Mouse (Mus musculus): ENCODE measurements around the gene Defb7. TPM values are rescaled to one million over a fixed set of nuclear protein-coding genes. Genes with fewer than 3 reads are reported as not detected.

The Defb7 gene
- polyA plus RNA-seq (2014; fragmentation: Nextera tagmentation; extraction: Ambion mirVana), result not detected in 2 replicates

DNA sequence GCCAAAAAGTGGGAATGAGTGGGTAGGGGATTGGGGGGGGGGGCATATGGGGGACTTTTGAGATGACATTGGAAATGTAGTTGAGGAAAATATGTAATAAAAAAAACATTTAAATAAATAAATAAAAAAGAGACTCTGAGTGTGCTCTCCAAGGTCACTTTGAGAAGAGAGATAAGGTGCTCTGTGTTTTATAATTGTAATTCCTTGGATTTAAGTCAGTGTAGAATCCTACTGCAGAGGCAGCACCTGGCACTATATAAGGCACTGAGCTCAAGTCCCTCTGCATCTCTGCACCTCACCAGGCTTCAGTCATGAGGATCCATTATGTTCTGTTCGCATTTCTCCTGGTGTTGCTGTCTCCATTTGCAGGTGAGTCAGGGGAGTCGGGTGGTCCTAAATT, at the start of gene Defb7:
TSS of gene Defb7 (plus strand) at position 301 of the 400 bp plus-strand sequence.
- no peaks in the 10 kb centered on the region for H3K9me3 ChIP-seq (ENCODE audit: control insufficient read depth, low read length)
- no peaks in the 10 kb centered on the region for H3K4me1 ChIP-seq (ENCODE audit: control insufficient read depth, insufficient read depth, low read length)
- no peak within 1 kb of the TSS for H3K9ac ChIP-seq (replicated peaks; ENCODE audit: low read length)
- DNase-seq (no peak), ATAC-seq (ENCODE audit: low FRiP score, low TSS enrichment) (no peak)
- no peaks in the 10 kb centered on the region for H3K36me3 ChIP-seq (ENCODE audit: control insufficient read depth, insufficient read depth, low read length)
- 86% methylated on average over 2 of the region's 2 CpGs for WGBS
- H3K4me2 ChIP-seq (ENCODE audit: low read length), result no peak within 1 kb of the TSS
- H3K27ac ChIP-seq (replicated peaks; ENCODE audit: low read depth, low read length), result no peak within 1 kb of the TSS
- no peaks in the 10 kb centered on the region for H3K27me3 ChIP-seq (ENCODE audit: control insufficient read depth, insufficient read depth, low read length)
- no peak within 1 kb of the TSS for H3K4me3 ChIP-seq (replicated peaks; ENCODE audit: low read depth, low read length)

DNA sequence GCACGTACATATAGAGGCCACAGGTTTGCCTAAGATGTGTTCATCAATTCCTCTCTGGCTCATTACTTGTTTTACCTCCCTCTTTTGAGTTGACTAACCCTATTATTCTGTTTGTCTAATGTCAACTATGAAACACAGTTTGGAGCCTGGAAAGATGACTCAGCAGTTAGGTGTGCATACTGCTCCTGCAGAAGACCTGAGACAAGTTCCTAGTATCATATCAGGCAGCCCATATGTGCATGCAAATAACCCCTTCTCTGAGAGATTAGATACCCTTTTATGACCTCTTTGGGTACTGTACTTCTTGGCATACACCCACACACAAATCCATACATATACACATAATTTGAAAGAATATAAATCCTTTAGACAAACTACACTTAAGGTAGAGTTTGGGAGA, 48.5 kb upstream of the Defb7 start:
- DNase-seq, result no peak
- H3K9ac ChIP-seq (replicated peaks; ENCODE audit: low read length), result no peak overlapping the region
- H3K27ac ChIP-seq (replicated peaks; ENCODE audit: low read depth, low read length), result no peak overlapping the region
- no peak overlapping the region for H3K4me2 ChIP-seq (ENCODE audit: low read length)
- peaks cover 7% of the 10 kb centered on the region for H3K9me3 ChIP-seq (ENCODE audit: control insufficient read depth, low read length)
- H3K4me1 ChIP-seq (ENCODE audit: control insufficient read depth, insufficient read depth, low read length), result no peaks in the 10 kb centered on the region
- WGBS, result 87% methylated on average over 1 of the region's 1 CpGs
- no peaks in the 10 kb centered on the region for H3K36me3 ChIP-seq (ENCODE audit: control insufficient read depth, insufficient read depth, low read length)
- no peaks in the 10 kb centered on the region for H3K27me3 ChIP-seq (ENCODE audit: control insufficient read depth, insufficient read depth, low read length)
- H3K4me3 ChIP-seq (replicated peaks; ENCODE audit: low read depth, low read length), result no peak overlapping the region
- no peak for ATAC-seq (ENCODE audit: low FRiP score, low TSS enrichment)

DNA sequence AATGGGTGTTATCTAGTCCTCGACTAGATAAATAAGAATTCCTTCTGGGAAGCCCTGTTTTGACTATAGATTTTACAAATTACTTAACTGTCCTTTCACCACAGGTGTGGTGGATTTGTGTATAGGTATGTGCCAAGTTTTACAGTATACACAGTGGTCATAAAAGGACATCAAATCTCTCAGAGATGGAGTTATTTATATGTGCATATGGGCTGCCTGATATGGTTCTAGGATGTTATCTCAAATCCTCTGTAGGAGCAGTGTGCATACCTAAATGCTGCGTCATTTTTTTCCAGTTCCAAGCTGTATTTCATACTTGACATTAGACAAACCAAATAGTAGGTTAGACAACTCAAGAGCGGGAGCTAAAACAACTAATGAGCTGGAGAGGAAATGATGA, 33.5 kb upstream of the Defb7 start:
- no peaks in the 10 kb centered on the region for H3K27me3 ChIP-seq (ENCODE audit: control insufficient read depth, insufficient read depth, low read length)
- H3K9ac ChIP-seq (replicated peaks; ENCODE audit: low read length), result no peak overlapping the region
- no peak overlapping the region for H3K4me3 ChIP-seq (replicated peaks; ENCODE audit: low read depth, low read length)
- DNase-seq (no peak), ATAC-seq (ENCODE audit: low FRiP score, low TSS enrichment) (no peak)
- H3K4me2 ChIP-seq (ENCODE audit: low read length), result no peak overlapping the region
- H3K4me1 ChIP-seq (ENCODE audit: control insufficient read depth, insufficient read depth, low read length), result no peaks in the 10 kb centered on the region
- peaks cover 18% of the 10 kb centered on the region for H3K9me3 ChIP-seq (ENCODE audit: control insufficient read depth, low read length)
- no peak overlapping the region for H3K27ac ChIP-seq (replicated peaks; ENCODE audit: low read depth, low read length)
- 79% methylated on average over 3 of the region's 3 CpGs for WGBS
- H3K36me3 ChIP-seq (ENCODE audit: control insufficient read depth, insufficient read depth, low read length), result no peaks in the 10 kb centered on the region

DNA sequence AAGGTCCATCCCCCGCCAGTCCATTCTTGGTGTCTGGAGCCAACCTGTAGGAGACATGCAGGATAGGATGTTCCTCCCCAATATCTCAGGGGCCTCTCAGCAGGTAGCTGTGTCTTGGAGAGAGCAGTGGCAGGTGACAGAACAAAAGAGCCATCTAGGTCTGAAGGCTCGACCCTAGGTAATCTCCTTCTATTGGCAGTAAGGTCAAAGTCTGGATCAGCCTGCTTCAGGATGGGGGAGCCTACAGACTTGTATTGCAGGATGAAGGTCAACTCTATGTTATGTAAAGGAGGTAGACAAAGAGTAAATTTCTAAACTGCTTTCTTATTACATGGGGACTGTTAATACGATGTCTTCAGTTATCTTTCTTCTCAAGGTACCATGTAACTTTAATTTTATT, 25.9 kb upstream of the Defb7 start:
- H3K4me1 ChIP-seq (ENCODE audit: control insufficient read depth, insufficient read depth, low read length), result no peaks in the 10 kb centered on the region
- H3K27me3 ChIP-seq (ENCODE audit: control insufficient read depth, insufficient read depth, low read length), result no peaks in the 10 kb centered on the region
- H3K36me3 ChIP-seq (ENCODE audit: control insufficient read depth, insufficient read depth, low read length), result no peaks in the 10 kb centered on the region
- no peak overlapping the region for H3K27ac ChIP-seq (replicated peaks; ENCODE audit: low read depth, low read length)
- DNase-seq (no peak), ATAC-seq (ENCODE audit: low FRiP score, low TSS enrichment) (no peak)
- peaks cover 5% of the 10 kb centered on the region; the same call in 1 of the 2 replicates for H3K9me3 ChIP-seq (ENCODE audit: control insufficient read depth, low read length)
- WGBS, result 84% methylated on average over 3 of the region's 3 CpGs
- H3K4me3 ChIP-seq (replicated peaks; ENCODE audit: low read depth, low read length), result no peak overlapping the region
- no peak overlapping the region for H3K9ac ChIP-seq (replicated peaks; ENCODE audit: low read length)
- H3K4me2 ChIP-seq (ENCODE audit: low read length), result no peak overlapping the region

DNA sequence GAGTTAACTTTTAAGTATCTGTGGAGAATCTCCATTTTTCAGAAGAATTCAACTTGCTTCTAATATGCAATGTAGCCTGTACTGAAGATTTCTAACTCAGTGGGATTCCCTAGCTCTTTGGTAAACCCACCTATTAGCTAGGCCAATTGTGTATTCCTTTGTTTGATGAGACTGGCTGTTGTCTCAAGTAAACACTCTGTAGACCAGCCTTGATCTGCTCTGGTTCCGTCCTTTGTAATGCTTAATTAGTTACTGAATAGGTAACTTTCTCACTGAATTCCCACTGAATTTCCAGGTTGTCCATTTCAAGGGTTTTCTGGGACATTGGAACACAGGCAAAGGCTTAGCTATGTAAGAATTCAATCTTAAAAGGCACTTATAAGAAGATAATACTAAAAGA, 5.6 kb downstream of the Defb7 start:
- Histone ChIP-seq H3K27ac (replicated peaks; ENCODE audit: low read depth, low read length) (no peak overlapping the region), H3K9ac (replicated peaks; ENCODE audit: low read length) (no peak overlapping the region), H3K4me1 (ENCODE audit: control insufficient read depth, insufficient read depth, low read length) (no peaks in the 10 kb centered on the region), H3K27me3 (ENCODE audit: control insufficient read depth, insufficient read depth, low read length) (no peaks in the 10 kb centered on the region), H3K4me3 (replicated peaks; ENCODE audit: low read depth, low read length) (no peak overlapping the region), H3K36me3 (ENCODE audit: control insufficient read depth, insufficient read depth, low read length) (no peaks in the 10 kb centered on the region), H3K9me3 (ENCODE audit: control insufficient read depth, low read length) (peaks cover 19% of the 10 kb centered on the region; the same call in 1 of the 2 replicates), H3K4me2 (ENCODE audit: low read length) (no peak overlapping the region)
- ATAC-seq (ENCODE audit: low FRiP score, low TSS enrichment), result no peak
- 81% methylated on average over 1 of the region's 1 CpGs for WGBS
- DNase-seq, result no peak

DNA sequence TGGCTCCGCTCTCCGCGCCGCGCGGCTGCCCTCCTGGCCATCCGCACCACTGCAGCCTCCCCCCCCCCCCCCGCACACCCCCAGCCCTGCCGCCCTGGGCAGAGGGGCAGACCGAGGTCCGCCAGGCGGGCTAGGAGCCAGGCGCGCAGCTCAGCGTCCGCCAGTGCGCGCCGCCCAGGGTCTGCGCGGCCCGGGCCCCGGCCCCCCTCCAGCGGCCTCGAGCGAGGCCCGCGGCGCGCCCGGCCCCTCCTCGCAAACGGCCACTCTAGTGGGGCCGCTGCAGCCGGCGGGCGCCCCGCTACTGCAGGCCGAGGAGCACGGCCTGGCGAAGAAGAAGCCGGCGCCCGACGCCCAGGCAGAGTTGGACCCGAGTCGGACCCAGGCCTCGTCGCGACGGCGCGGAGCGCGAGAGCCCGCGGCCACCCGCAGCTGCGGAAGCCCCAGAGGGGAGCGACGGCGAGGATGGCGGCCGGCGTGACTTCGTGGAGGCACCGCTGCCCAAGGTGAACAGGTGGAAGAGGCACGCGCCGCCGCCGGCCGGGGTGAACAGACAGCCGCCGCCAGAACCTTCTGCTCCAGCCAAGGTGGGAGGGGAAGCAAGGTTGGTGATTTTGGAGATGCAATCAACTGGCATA, 40.4 kb downstream of the Defb7 start:
- WGBS, result 9% methylated on average over 72 of the region's 75 CpGs
- Histone ChIP-seq H3K36me3 (ENCODE audit: control insufficient read depth, insufficient read depth, low read length) (no peaks in the 10 kb centered on the region), H3K9ac (replicated peaks; ENCODE audit: low read length) (no peak overlapping the region; the same call in 1 of the 2 replicates), H3K27me3 (ENCODE audit: control insufficient read depth, insufficient read depth, low read length) (no peaks in the 10 kb centered on the region), H3K9me3 (ENCODE audit: control insufficient read depth, low read length) (peaks cover 7% of the 10 kb centered on the region), H3K4me2 (ENCODE audit: low read length) (peak overlapping the region; percentile 50), H3K4me3 (replicated peaks; ENCODE audit: low read depth, low read length) (peak overlapping the region; percentile 30), H3K27ac (replicated peaks; ENCODE audit: low read depth, low read length) (no peak overlapping the region), H3K4me1 (ENCODE audit: control insufficient read depth, insufficient read depth, low read length) (no peaks in the 10 kb centered on the region)
- peak; percentile 44 for ATAC-seq (ENCODE audit: low FRiP score, low TSS enrichment)
- DNase-seq, result peak; percentile 8

DNA sequence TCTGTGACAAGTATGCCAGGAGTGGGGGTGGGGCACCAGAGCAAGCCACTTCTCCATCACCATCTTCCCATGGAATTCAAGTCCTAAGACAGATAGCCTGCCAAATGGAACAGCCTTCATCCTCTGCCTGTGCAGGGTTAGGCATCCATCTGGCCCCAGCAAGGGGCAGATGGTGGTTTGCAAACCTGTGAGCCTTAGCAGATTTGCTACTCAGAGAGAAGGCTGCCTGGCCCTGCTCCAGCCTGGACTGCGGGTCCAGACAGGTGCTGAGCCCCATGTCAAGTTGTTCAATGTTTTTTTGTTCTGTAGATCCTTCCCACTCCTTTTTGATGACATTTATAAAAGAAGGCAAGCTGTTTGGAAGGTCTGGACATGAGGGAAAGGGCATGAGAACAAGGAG, 45.5 kb downstream of the Defb7 start:
- Histone ChIP-seq H3K4me2 (ENCODE audit: low read length) (no peak overlapping the region), H3K4me3 (replicated peaks; ENCODE audit: low read depth, low read length) (no peak overlapping the region), H3K9ac (replicated peaks; ENCODE audit: low read length) (no peak overlapping the region), H3K36me3 (ENCODE audit: control insufficient read depth, insufficient read depth, low read length) (no peaks in the 10 kb centered on the region), H3K4me1 (ENCODE audit: control insufficient read depth, insufficient read depth, low read length) (no peaks in the 10 kb centered on the region), H3K27me3 (ENCODE audit: control insufficient read depth, insufficient read depth, low read length) (no peaks in the 10 kb centered on the region), H3K9me3 (ENCODE audit: control insufficient read depth, low read length) (peaks cover 17% of the 10 kb centered on the region; the same call in 1 of the 2 replicates), H3K27ac (replicated peaks; ENCODE audit: low read depth, low read length) (no peak overlapping the region)
- 75% methylated on average over 1 of the region's 1 CpGs for WGBS
- DNase-seq (no peak), ATAC-seq (ENCODE audit: low FRiP score, low TSS enrichment) (no peak)

Small RNA genes within 50 kb of the gene (microRNA-seq; reads per million reads assigned to microRNA genes)
- gene Gm27288 (not detected), gene Gm27852 (not detected)

Other genes with a start within 250 kb of the Defb7 start
- gene Defb5, start 247.5 kb upstream of the Defb7 start, polyA plus RNA-seq (2014; fragmentation: Nextera tagmentation; extraction: Ambion mirVana), result not detected in 2 replicates
- not detected in 2 replicates for gene Defb3, start 201.7 kb upstream of the Defb7 start, polyA plus RNA-seq (2014; fragmentation: Nextera tagmentation; extraction: Ambion mirVana)
- gene Defb8, start 47.5 kb upstream of the Defb7 start, polyA plus RNA-seq (2014; fragmentation: Nextera tagmentation; extraction: Ambion mirVana), result not detected in 2 replicates
- 0.17 TPM in 1 of 2 replicates, not detected in the other for gene 4930467E23Rik, start 234.5 kb downstream of the Defb7 start, polyA plus RNA-seq (2014; fragmentation: Nextera tagmentation; extraction: Ambion mirVana)

Data from midbrain, embryonic 14.5 days (tissue).